Comparison of ENCODE assay signal across 14 mouse cellular contexts in the genomic region with DNA sequence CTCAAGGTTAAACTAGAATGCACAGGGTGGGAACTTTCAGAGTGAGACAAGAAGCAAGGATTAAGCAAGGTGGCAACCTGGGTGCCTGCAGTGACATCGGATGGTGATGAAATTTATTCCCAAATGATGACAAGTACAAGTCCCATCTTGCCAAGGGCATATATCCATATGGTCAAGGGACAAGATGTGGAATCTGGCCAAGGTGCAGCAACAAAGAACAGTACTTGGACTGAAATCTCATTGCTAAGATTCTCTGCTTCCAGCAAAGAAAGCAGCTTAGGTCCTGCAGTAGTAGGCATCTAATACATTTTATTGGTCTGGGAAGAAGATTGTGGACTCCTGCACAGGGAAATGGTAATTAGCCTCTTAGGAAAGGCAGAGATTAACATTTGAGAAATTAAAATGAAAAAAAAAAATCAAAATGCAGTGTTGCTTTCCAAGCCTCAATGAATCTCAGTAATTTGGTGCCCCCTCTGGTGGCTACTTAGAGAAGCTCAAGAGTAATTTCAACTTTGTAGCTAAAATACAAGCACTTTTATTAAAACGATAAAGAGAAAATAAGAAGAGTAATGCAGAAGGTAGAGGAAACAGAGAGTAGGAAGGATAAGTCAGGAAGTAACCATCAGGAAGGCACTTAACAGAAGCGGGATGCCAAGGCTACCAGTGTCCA. TPM values are rescaled to one million over a fixed set of nuclear protein-coding genes. Genes with fewer than 3 reads are reported as not detected.
DNase-seq lines count a peak whose midpoint lies in the region; ATAC-seq and TF ChIP-seq lines count a peak whose summit lies in the region.
"Had no signal": no experiment of that assay in that cellular context is flagged by ENCODE, and none has a peak within 500 bp of the region (broad histone marks: within the 10 kb centered on the region; RNA-seq: fewer than 3 reads in every experiment).

No protein-coding gene starts in this region.

- no peak overlapping the region for H3K27ac ChIP-seq in intestine, postnatal 0 days (ENCODE audit: low read depth, low read length)
- no peak overlapping the region for H3K27ac ChIP-seq in intestine, embryonic 16.5 days (ENCODE audit: low read length)
- no peak overlapping the region for H3K27ac ChIP-seq in stomach, postnatal 0 days (replicated peaks)
- no peak overlapping the region for H3K27ac ChIP-seq in forebrain, embryonic 13.5 days
- H3K27ac ChIP-seq: embryonic facial prominence, embryonic 15.5 days; liver, embryonic 13.5 days; neural tube, embryonic 12.5 days had no signal

- TF ChIP-seq CTCF in intestine, postnatal 0 days (IDR thresholded peaks at IDR 0.05; ENCODE audit: low read depth): peak; percentile 59
- peak; percentile 68 for TF ChIP-seq CTCF in stomach, postnatal 0 days (IDR thresholded peaks at IDR 0.05; ENCODE audit: low read depth)

- WGBS in intestine, postnatal 0 days: 50% methylated on average over 3 of the region's 3 CpGs
- 59% methylated on average over 3 of the region's 3 CpGs for WGBS in intestine, embryonic 16.5 days
- 63% methylated on average over 3 of the region's 3 CpGs for WGBS in stomach, postnatal 0 days
- WGBS in forebrain, embryonic 13.5 days: 59% methylated on average over 3 of the region's 3 CpGs

- H3K9ac ChIP-seq in intestine, postnatal 0 days (ENCODE audit: low read depth, low read length): no peak overlapping the region
- H3K9ac ChIP-seq in intestine, embryonic 16.5 days (ENCODE audit: low read depth, low read length): no peak overlapping the region
- H3K9ac ChIP-seq in stomach, postnatal 0 days (ENCODE audit: low read length): no peak overlapping the region
- H3K9ac ChIP-seq in forebrain, embryonic 13.5 days: no peak overlapping the region
- H3K9ac ChIP-seq: embryonic facial prominence, embryonic 15.5 days; liver, embryonic 13.5 days; neural tube, embryonic 12.5 days had no signal

- peak; percentile 26 to 43 for DNase-seq in right cerebral cortex, adult 2 months (ENCODE audit: low spot score in 2 of 2)
- no peak for DNase-seq in right cerebral cortex, postnatal 36 days (ENCODE audit: low spot score in 2 of 2)
- peak; percentile 4 for DNase-seq in cerebellum, adult 8-10 months
- DNase-seq in stomach, postnatal 0 days (ENCODE audit: low spot score): no peak
- DNase-seq: adrenal gland, postnatal 25 days; liver, embryonic 13.5 days; thymus, postnatal 4 days had no signal

- no peak for ATAC-seq in intestine, postnatal 0 days
- no peak for ATAC-seq in intestine, embryonic 16.5 days
- ATAC-seq in stomach, postnatal 0 days (ENCODE audit: low FRiP score, low TSS enrichment): no peak
- ATAC-seq in forebrain, embryonic 13.5 days: no peak

- no peaks in the 10 kb centered on the region for H3K36me3 ChIP-seq in intestine, postnatal 0 days (ENCODE audit: control insufficient read depth, insufficient read depth)
- no peaks in the 10 kb centered on the region for H3K36me3 ChIP-seq in intestine, embryonic 16.5 days (ENCODE audit: control insufficient read depth, insufficient read depth, low read length)
- H3K36me3 ChIP-seq in stomach, postnatal 0 days (ENCODE audit: control insufficient read depth, insufficient read depth, low read length): no peaks in the 10 kb centered on the region
- H3K36me3 ChIP-seq in forebrain, embryonic 13.5 days (ENCODE audit: poor library complexity, severe bottlenecking): no peaks in the 10 kb centered on the region
- H3K36me3 ChIP-seq: embryonic facial prominence, embryonic 15.5 days; G1E; liver, embryonic 13.5 days; neural tube, embryonic 12.5 days had no signal

- H3K4me1 ChIP-seq in intestine, postnatal 0 days (replicated peaks; ENCODE audit: control insufficient read depth, insufficient read depth, low read length): no peaks in the 10 kb centered on the region
- no peaks in the 10 kb centered on the region for H3K4me1 ChIP-seq in intestine, embryonic 16.5 days (ENCODE audit: control insufficient read depth, insufficient read depth, low read length)
- H3K4me1 ChIP-seq in stomach, postnatal 0 days (replicated peaks; ENCODE audit: control insufficient read depth, insufficient read depth): no peaks in the 10 kb centered on the region
- H3K4me1 ChIP-seq in forebrain, embryonic 13.5 days: no peaks in the 10 kb centered on the region
- H3K4me1 ChIP-seq: embryonic facial prominence, embryonic 15.5 days; liver, embryonic 13.5 days; megakaryocyte, embryonic 14.5 days; neural tube, embryonic 12.5 days had no signal

- H3K27me3 ChIP-seq in intestine, postnatal 0 days (replicated peaks; ENCODE audit: control insufficient read depth, insufficient read depth, low read length): no peaks in the 10 kb centered on the region
- no peaks in the 10 kb centered on the region for H3K27me3 ChIP-seq in intestine, embryonic 16.5 days (replicated peaks; ENCODE audit: control insufficient read depth, insufficient read depth, low read length)
- H3K27me3 ChIP-seq in stomach, postnatal 0 days (ENCODE audit: control insufficient read depth, insufficient read depth, low read length): no peaks in the 10 kb centered on the region
- no peaks in the 10 kb centered on the region for H3K27me3 ChIP-seq in forebrain, embryonic 13.5 days
- H3K27me3 ChIP-seq: embryonic facial prominence, embryonic 15.5 days; liver, embryonic 13.5 days; megakaryocyte, embryonic 14.5 days; neural tube, embryonic 12.5 days had no signal

- no peak overlapping the region for H3K4me2 ChIP-seq in intestine, postnatal 0 days (replicated peaks; ENCODE audit: low read depth)
- H3K4me2 ChIP-seq in intestine, embryonic 16.5 days (ENCODE audit: low read depth, low read length): no peak overlapping the region
- H3K4me2 ChIP-seq in stomach, postnatal 0 days (replicated peaks; ENCODE audit: low read depth): no peak overlapping the region
- H3K4me2 ChIP-seq in forebrain, embryonic 13.5 days: no peak overlapping the region
- H3K4me2 ChIP-seq: embryonic facial prominence, embryonic 15.5 days; liver, embryonic 13.5 days; neural tube, embryonic 12.5 days had no signal

- H3K9me3 ChIP-seq in intestine, postnatal 0 days (ENCODE audit: control insufficient read depth): no peaks in the 10 kb centered on the region
- no peaks in the 10 kb centered on the region for H3K9me3 ChIP-seq in intestine, embryonic 16.5 days (ENCODE audit: control insufficient read depth, low read length)
- H3K9me3 ChIP-seq in stomach, postnatal 0 days (ENCODE audit: control insufficient read depth, low read length): no peaks in the 10 kb centered on the region
- H3K9me3 ChIP-seq in forebrain, embryonic 13.5 days (replicated peaks): no peaks in the 10 kb centered on the region
- H3K9me3 ChIP-seq: embryonic facial prominence, embryonic 15.5 days; G1E; liver, embryonic 13.5 days; megakaryocyte, embryonic 14.5 days; neural tube, embryonic 12.5 days had no signal

- TF ChIP-seq EP300 in stomach, postnatal 0 days (optimal IDR thresholded peaks at IDR 0.05): no peak

- H3K4me3 ChIP-seq in intestine, postnatal 0 days (ENCODE audit: low read depth, low read length): no peak overlapping the region
- H3K4me3 ChIP-seq in intestine, embryonic 16.5 days (ENCODE audit: low read length): no peak overlapping the region
- H3K4me3 ChIP-seq in stomach, postnatal 0 days (ENCODE audit: low read depth, low read length): no peak overlapping the region
- no peak overlapping the region for H3K4me3 ChIP-seq in forebrain, embryonic 13.5 days
- H3K4me3 ChIP-seq: embryonic facial prominence, embryonic 15.5 days; liver, embryonic 13.5 days; megakaryocyte, embryonic 14.5 days; neural tube, embryonic 12.5 days had no signal

RNA-seq across cellular contexts. Expression of gene Reg3g, which starts 47.2 kb away (rescaled TPM):
- 5.8 and 7.8 TPM in 2 replicates for polyA plus RNA-seq in intestine, postnatal 0 days (2015; fragmentation: Nextera tagmentation; extraction: Ambion mirVana)
- 3.2 and 5.4 TPM in 2 replicates for polyA plus RNA-seq in intestine, embryonic 16.5 days (2015; fragmentation: Nextera tagmentation; extraction: Ambion mirVana)
- polyA plus RNA-seq in stomach, postnatal 0 days (2015; fragmentation: Nextera tagmentation; extraction: Ambion mirVana): 2.0 and 4.0 TPM in 2 replicates
- polyA plus RNA-seq in forebrain, embryonic 13.5 days (2015; fragmentation: Nextera tagmentation; extraction: Ambion mirVana): not detected in 2 replicates
- polyA plus RNA-seq: G1E; liver, embryonic 13.5 days; neural tube, embryonic 12.5 days had no signal

Comparison
In these comparisons a context has a peak if more than half of its experiments do, and no peak if none do; other contexts are left out.
1. DNase-seq: peak in right cerebral cortex, adult 2 months (2 of 2) and cerebellum, adult 8-10 months (single experiment); none in right cerebral cortex, postnatal 36 days (0 of 2) and stomach, postnatal 0 days (single experiment).